20 mouse cellular contexts compared by ENCODE assay signal in the genomic region with DNA sequence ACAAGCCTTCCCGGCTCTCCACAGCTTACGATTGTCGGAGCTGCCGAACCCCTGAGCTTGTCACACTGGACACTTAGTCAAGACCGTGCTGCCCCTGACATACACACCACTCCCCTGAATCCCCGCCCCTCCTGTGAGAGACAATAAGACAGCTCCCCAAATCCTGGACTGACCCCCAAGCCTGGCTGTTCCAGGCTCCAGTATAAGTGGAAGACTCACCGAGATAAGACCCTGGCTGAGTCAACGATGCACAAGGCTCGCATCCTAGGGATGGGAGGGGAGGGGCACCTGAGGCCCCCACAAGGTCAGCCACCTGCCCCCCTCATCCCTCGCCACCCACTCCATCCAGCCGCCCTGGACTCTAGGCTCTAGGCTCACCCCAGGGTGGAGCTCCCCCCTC. TPM values are rescaled to one million over a fixed set of nuclear protein-coding genes. Genes with fewer than 3 reads are reported as not detected.
DNase-seq lines count a peak whose midpoint lies in the region; ATAC-seq and TF ChIP-seq lines count a peak whose summit lies in the region.
"Had no signal": no experiment of that assay in that cellular context is flagged by ENCODE, and none has a peak within 500 bp of the region (broad histone marks: within the 10 kb centered on the region; RNA-seq: fewer than 3 reads in every experiment).

No protein-coding gene starts in this region.

- no peak overlapping the region for H3K27ac ChIP-seq in limb, embryonic 13.5 days
- H3K27ac ChIP-seq in limb, embryonic 10.5 days, result no peak overlapping the region
- H3K27ac ChIP-seq in ES-Bruce4 (ENCODE audit: insufficient read depth, low read length), result no peak overlapping the region
- H3K27ac ChIP-seq: hindbrain, embryonic 15.5 days; kidney, postnatal 0 days; layer of hippocampus, adult 2 months; stomach, embryonic 15.5 days had no signal

- peak overlapping the region; percentile 32; the same call in 1 of the 2 replicates for H3K9ac ChIP-seq in limb, embryonic 13.5 days
- peak overlapping the region; percentile 50 for H3K9ac ChIP-seq in ES-Bruce4 (ENCODE audit: low read depth, poor library complexity, severe bottlenecking)
- H3K9ac ChIP-seq: hindbrain, embryonic 15.5 days; stomach, embryonic 15.5 days had no signal

- TF ChIP-seq EP300 in ES-Bruce4 (IDR thresholded peaks at IDR 0.05; ENCODE audit: insufficient read depth, low read depth, low read length), result no peak

- no peak for ATAC-seq in limb, embryonic 13.5 days (ENCODE audit: low FRiP score, low read depth)
- ATAC-seq: intestine, postnatal 0 days had no signal

- H3K9me3 ChIP-seq in limb, embryonic 13.5 days, result no peaks in the 10 kb centered on the region
- no peaks in the 10 kb centered on the region for H3K9me3 ChIP-seq in limb, embryonic 10.5 days (replicated peaks)
- H3K9me3 ChIP-seq in E14TG2a.4 (ENCODE audit: low read length), result no peaks in the 10 kb centered on the region
- H3K9me3 ChIP-seq in ES-Bruce4 (replicated peaks; ENCODE audit: control insufficient read depth, insufficient read depth, low read length, poor library complexity, severe bottlenecking), result no peaks in the 10 kb centered on the region
- H3K9me3 ChIP-seq: hindbrain, embryonic 15.5 days; stomach, embryonic 15.5 days had no signal

- TF ChIP-seq CTCF in E14TG2a.4 (conservative IDR thresholded peaks at IDR 0.05; ENCODE audit: low read length) (no peak), ES-Bruce4 (IDR thresholded peaks at IDR 0.05; ENCODE audit: low read depth, low read length) (no peak)

- peaks cover 7% of the 10 kb centered on the region for H3K36me3 ChIP-seq in limb, embryonic 13.5 days
- H3K36me3 ChIP-seq in limb, embryonic 10.5 days, result peaks cover 11% of the 10 kb centered on the region
- peaks cover 14% of the 10 kb centered on the region for H3K36me3 ChIP-seq in E14TG2a.4 (ENCODE audit: insufficient read depth, low read length)
- H3K36me3 ChIP-seq in ES-Bruce4 (ENCODE audit: control insufficient read depth, insufficient read depth, low read length, poor library complexity, severe bottlenecking), result peaks cover 14% of the 10 kb centered on the region

- peak; percentile 92 for DNase-seq in heart, adult 11 months
- no peak for DNase-seq in heart, postnatal 25 days (ENCODE audit: low spot score)
- DNase-seq in limb, embryonic 10.5 days (ENCODE audit: low spot score), result no peak
- DNase-seq in kidney, postnatal 4 days, result no peak
- DNase-seq: adrenal gland, adult 8-10 months; lung, postnatal 36 days; right cerebral cortex, postnatal 14 days had no signal

- H3K27me3 ChIP-seq in limb, embryonic 13.5 days, result peaks cover 22% of the 10 kb centered on the region
- H3K27me3 ChIP-seq in limb, embryonic 10.5 days (ENCODE audit: low read depth, poor library complexity, severe bottlenecking), result peaks cover 25% of the 10 kb centered on the region
- H3K27me3 ChIP-seq in E14TG2a.4 (ENCODE audit: insufficient read depth, low read length) (peaks cover 14% of the 10 kb centered on the region), ES-Bruce4 (ENCODE audit: control insufficient read depth, insufficient read depth, low read length, poor library complexity, severe bottlenecking) (no peaks in the 10 kb centered on the region)
- H3K27me3 ChIP-seq: stomach, embryonic 15.5 days had no signal

- H3K4me1 ChIP-seq in limb, embryonic 13.5 days, result peaks cover 24% of the 10 kb centered on the region
- H3K4me1 ChIP-seq in limb, embryonic 10.5 days, result peaks cover 28% of the 10 kb centered on the region
- H3K4me1 ChIP-seq in E14TG2a.4 (replicated peaks; ENCODE audit: low read depth, low read length) (peaks cover 66% of the 10 kb centered on the region), ES-Bruce4 (ENCODE audit: control insufficient read depth, insufficient read depth, low read length) (no peaks in the 10 kb centered on the region)

- no peak overlapping the region for H3K4me3 ChIP-seq in limb, embryonic 13.5 days
- no peak overlapping the region for H3K4me3 ChIP-seq in limb, embryonic 10.5 days
- H3K4me3 ChIP-seq in E14TG2a.4 (replicated peaks; ENCODE audit: low read length) (peak overlapping the region; percentile 57), ES-Bruce4 (ENCODE audit: low read depth, low read length) (peak overlapping the region; percentile 13)
- H3K4me3 ChIP-seq: erythroblast, embryonic 14.5 days; hindbrain, embryonic 15.5 days; layer of hippocampus, adult 2 months; stomach, embryonic 15.5 days had no signal

- TF ChIP-seq POLR2A in ES-Bruce4 (IDR thresholded peaks at IDR 0.05; ENCODE audit: insufficient read depth, low read length), result no peak

- 83% methylated on average over 11 of the region's 11 CpGs for WGBS in limb, embryonic 13.5 days
- WGBS in limb, embryonic 10.5 days, result 88% methylated on average over 11 of the region's 11 CpGs

- intact Hi-C loops in heart, postnatal 25 days (cut with DNase I), result no loop called here

- no peak overlapping the region for H3K4me2 ChIP-seq in limb, embryonic 13.5 days (replicated peaks)
- H3K4me2 ChIP-seq: hindbrain, embryonic 15.5 days; stomach, embryonic 15.5 days had no signal

RNA-seq across cellular contexts. Expression of a gene that starts 3.3 kb away (rescaled TPM):
- 100 to 1,000 TPM; 613 to 620 TPM for total RNA-seq in heart, postnatal 25 days (2021)
- 1,305 and 1,326 TPM in 2 replicates for polyA plus RNA-seq in limb, embryonic 13.5 days (2015; fragmentation: Nextera tagmentation; extraction: Ambion mirVana)
- 1,210 and 1,327 TPM in 2 replicates for polyA plus RNA-seq in limb, embryonic 10.5 days (2016; fragmentation: Nextera tagmentation; extraction: Ambion mirVana)
- polyA plus RNA-seq in ES-Bruce4 (2011; ENCODE audit: insufficient read depth, insufficient read length, low read depth, missing spikeins), result 3,729 and 4,020 TPM in 2 replicates

RNA-seq across cellular contexts. Expression of a gene that starts 4.2 kb away (rescaled TPM):
- total RNA-seq in heart, postnatal 25 days (2021), result not detected
- polyA plus RNA-seq in limb, embryonic 13.5 days (2015; fragmentation: Nextera tagmentation; extraction: Ambion mirVana), result 0.60 and 0.75 TPM in 2 replicates
- polyA plus RNA-seq in limb, embryonic 10.5 days (2016; fragmentation: Nextera tagmentation; extraction: Ambion mirVana), result not detected in 2 replicates
- not detected in 2 replicates for polyA plus RNA-seq in ES-Bruce4 (2011; ENCODE audit: insufficient read depth, insufficient read length, low read depth, missing spikeins)
- total RNA-seq: adrenal gland, adult 8-10 months; gastrocnemius, adult 8-10 months; layer of hippocampus, adult 2 months; left cerebral cortex, postnatal 36 days had no signal
- polyA plus RNA-seq: erythroblast, embryonic 14.5 days; hindbrain, embryonic 15.5 days; liver, embryonic 16.5 days; neural tube, embryonic 14.5 days had no signal

RNA-seq across cellular contexts. Expression of a gene that starts 4.4 kb away (rescaled TPM):
- total RNA-seq in heart, postnatal 25 days (2021), result 10 to 100 TPM in 1 of 2 experiments, 1 to 10 TPM in 1; 5.3 to 15.0 TPM
- 1.0 and 1.2 TPM in 2 replicates for polyA plus RNA-seq in limb, embryonic 13.5 days (2015; fragmentation: Nextera tagmentation; extraction: Ambion mirVana)
- 1.4 and 1.5 TPM in 2 replicates for polyA plus RNA-seq in limb, embryonic 10.5 days (2016; fragmentation: Nextera tagmentation; extraction: Ambion mirVana)
- polyA plus RNA-seq in ES-Bruce4 (2011; ENCODE audit: insufficient read depth, insufficient read length, low read depth, missing spikeins), result 3.0 and 3.7 TPM in 2 replicates

RNA-seq across cellular contexts. Expression of a gene that starts 7.6 kb away (rescaled TPM):
- 100 to 1,000 TPM; 517 to 569 TPM for total RNA-seq in heart, postnatal 25 days (2021)
- 1,512 and 1,535 TPM in 2 replicates for polyA plus RNA-seq in limb, embryonic 13.5 days (2015; fragmentation: Nextera tagmentation; extraction: Ambion mirVana)
- polyA plus RNA-seq in limb, embryonic 10.5 days (2016; fragmentation: Nextera tagmentation; extraction: Ambion mirVana), result 1,846 and 2,302 TPM in 2 replicates
- 2,753 and 2,969 TPM in 2 replicates for polyA plus RNA-seq in ES-Bruce4 (2011; ENCODE audit: insufficient read depth, insufficient read length, low read depth, missing spikeins)

RNA-seq across cellular contexts. Expression of a gene that starts 22.3 kb away (rescaled TPM):
- 10 to 100 TPM; 29.7 to 30.9 TPM for total RNA-seq in heart, postnatal 25 days (2021)
- 86.9 and 87.1 TPM in 2 replicates for polyA plus RNA-seq in limb, embryonic 13.5 days (2015; fragmentation: Nextera tagmentation; extraction: Ambion mirVana)
- 105 and 109 TPM in 2 replicates for polyA plus RNA-seq in limb, embryonic 10.5 days (2016; fragmentation: Nextera tagmentation; extraction: Ambion mirVana)
- polyA plus RNA-seq in ES-Bruce4 (2011; ENCODE audit: insufficient read depth, insufficient read length, low read depth, missing spikeins), result 38.5 and 43.6 TPM in 2 replicates

Comparison
In these comparisons a context has a peak if more than half of its experiments do, and no peak if none do; other contexts are left out.
1. H3K4me3 ChIP-seq: peak in E14TG2a.4 (single experiment) and ES-Bruce4 (single experiment); none in limb, embryonic 13.5 days (single experiment) and limb, embryonic 10.5 days (single experiment).